Mouse (Mus musculus): Measurements from ENCODE around the gene Ppp1r36. TPM values are rescaled to one million over a fixed set of nuclear protein-coding genes. Genes with fewer than 3 reads are reported as not detected.
A peak's percentile ranks its signal among the peaks of the same experiment; 100 is the strongest.

Ppp1r36 gene
- polyA plus RNA-seq, 1 experiment = 1.8 TPM

DNA sequence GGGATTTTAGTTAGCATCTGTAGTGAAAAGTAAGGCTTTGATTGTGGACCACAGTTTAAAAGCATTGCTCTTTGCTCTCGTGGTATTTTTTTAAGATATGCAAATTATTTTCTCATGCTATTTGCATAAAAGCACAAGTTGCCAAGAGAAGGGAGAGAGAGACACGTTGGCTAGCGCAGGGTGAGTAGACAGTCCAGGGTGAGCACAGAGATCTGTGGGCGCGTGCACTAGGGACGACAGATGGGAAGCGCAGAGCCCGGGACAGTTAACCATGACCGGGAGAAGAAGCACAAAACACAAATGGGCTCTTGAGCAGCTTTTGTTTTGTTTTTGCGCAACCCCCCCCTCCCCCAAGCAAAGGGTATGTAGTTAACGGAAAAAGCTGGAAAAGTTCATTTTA is 28.5 kb upstream of the Ppp1r36 start:
- no peak for TF ChIP-seq POLR2A (IDR thresholded peaks at IDR 0.05; ENCODE audit: borderline replicate concordance, extremely low read depth, low read depth, low read length)
- TF ChIP-seq CTCF (IDR thresholded peaks at IDR 0.05; ENCODE audit: insufficient read depth, low read length) = no peak
- no peak overlapping the region for H3K4me3 ChIP-seq (replicated peaks; ENCODE audit: extremely low read depth, low read depth, low read length)
- no peaks in the 10 kb centered on the region for H3K4me1 ChIP-seq (ENCODE audit: control insufficient read depth, insufficient read depth, low read length)
- DNase-seq = no peak
- WGBS = 74% methylated on average over 11 of the region's 11 CpGs

DNA sequence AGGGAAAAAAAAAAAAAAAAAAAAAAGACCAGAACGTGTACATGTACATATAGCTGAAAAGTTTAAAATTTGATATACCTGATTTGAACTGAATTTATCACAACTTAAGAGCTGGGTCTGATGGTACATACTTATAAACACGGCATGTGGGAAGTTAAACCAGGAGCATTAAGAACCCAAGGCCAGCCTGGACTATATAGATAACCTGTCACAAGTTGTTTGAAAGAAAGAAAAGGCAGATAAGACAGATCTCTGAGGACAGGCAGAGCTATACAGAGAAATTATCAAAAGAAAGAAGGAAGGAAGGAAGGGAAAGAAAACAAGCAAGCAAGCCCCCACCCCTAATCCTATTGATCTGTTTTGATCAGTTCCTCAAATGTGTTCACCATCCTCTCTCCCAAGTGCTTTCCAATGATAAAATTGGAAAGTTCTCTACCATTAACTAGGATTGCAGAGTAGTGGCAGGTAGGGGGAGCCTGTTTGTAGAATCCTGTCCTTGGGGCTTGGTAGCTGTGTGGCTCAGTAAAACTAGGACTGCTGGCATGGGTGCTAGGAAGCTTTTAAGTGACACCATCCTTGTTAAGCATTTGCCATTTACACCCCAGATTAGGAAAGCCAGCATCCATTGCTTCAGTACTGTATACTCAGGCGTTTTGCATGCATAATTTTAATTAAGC is 25.6 kb upstream of the Ppp1r36 start:
- Histone ChIP-seq H3K4me1 (ENCODE audit: control insufficient read depth, insufficient read depth, low read length) (no peaks in the 10 kb centered on the region), H3K4me3 (replicated peaks; ENCODE audit: extremely low read depth, low read depth, low read length) (no peak overlapping the region)
- WGBS = 70% methylated on average over 3 of the region's 3 CpGs
- DNase-seq = no peak
- TF ChIP-seq CTCF (IDR thresholded peaks at IDR 0.05; ENCODE audit: insufficient read depth, low read length) (no peak), POLR2A (IDR thresholded peaks at IDR 0.05; ENCODE audit: borderline replicate concordance, extremely low read depth, low read depth, low read length) (no peak)

- TF ChIP-seq CTCF (IDR thresholded peaks at IDR 0.05; ENCODE audit: insufficient read depth, low read length) (no peak), POLR2A (IDR thresholded peaks at IDR 0.05; ENCODE audit: borderline replicate concordance, extremely low read depth, low read depth, low read length) (no peak)
- 61% methylated on average over 5 of the region's 5 CpGs for WGBS
- DNase-seq = no peak
- no peaks in the 10 kb centered on the region for H3K4me1 ChIP-seq (ENCODE audit: control insufficient read depth, insufficient read depth, low read length)
- no peak overlapping the region for H3K4me3 ChIP-seq (replicated peaks; ENCODE audit: extremely low read depth, low read depth, low read length)
Measured at GRCm38 (mm10) chr12:76392979-76393378, 24.4 kb upstream of the Ppp1r36 start.

GRCm38 (mm10) chr12:76397281-76397680 is 20.1 kb upstream of the Ppp1r36 start:
- 87% methylated on average over 5 of the region's 5 CpGs for WGBS
- TF ChIP-seq CTCF (IDR thresholded peaks at IDR 0.05; ENCODE audit: insufficient read depth, low read length) (no peak), POLR2A (IDR thresholded peaks at IDR 0.05; ENCODE audit: borderline replicate concordance, extremely low read depth, low read depth, low read length) (no peak)
- no peak for DNase-seq
- no peaks in the 10 kb centered on the region for H3K4me1 ChIP-seq (ENCODE audit: control insufficient read depth, insufficient read depth, low read length)
- H3K4me3 ChIP-seq (replicated peaks; ENCODE audit: extremely low read depth, low read depth, low read length) = no peak overlapping the region

GRCm38 (mm10) chr12:76401674-76402073 is 15.7 kb upstream of the Ppp1r36 start:
- WGBS = 61% methylated on average over 3 of the region's 3 CpGs
- H3K4me1 ChIP-seq (ENCODE audit: control insufficient read depth, insufficient read depth, low read length) = peaks cover 12% of the 10 kb centered on the region
- no peak overlapping the region for H3K4me3 ChIP-seq (replicated peaks; ENCODE audit: extremely low read depth, low read depth, low read length)
- TF ChIP-seq CTCF (IDR thresholded peaks at IDR 0.05; ENCODE audit: insufficient read depth, low read length) (0 out of 2 replicates have a peak, but pooled peaks have one; percentile 14), POLR2A (IDR thresholded peaks at IDR 0.05; ENCODE audit: borderline replicate concordance, extremely low read depth, low read depth, low read length) (no peak)
- DNase-seq = no peak

GRCm38 (mm10) chr12:76402991-76403885 is 14.1 kb upstream of the Ppp1r36 start:
- Histone ChIP-seq H3K4me1 (ENCODE audit: control insufficient read depth, insufficient read depth, low read length) (peaks cover 12% of the 10 kb centered on the region), H3K4me3 (replicated peaks; ENCODE audit: extremely low read depth, low read depth, low read length) (peak overlapping the region; percentile 81)
- 4% methylated on average over 53 of the region's 54 CpGs for whole genome bisulfite sequencing
- TF ChIP-seq CTCF (IDR thresholded peaks at IDR 0.05; ENCODE audit: insufficient read depth, low read length) (no peak), POLR2A (IDR thresholded peaks at IDR 0.05; ENCODE audit: borderline replicate concordance, extremely low read depth, low read depth, low read length) (no peak)
- DNase-seq = peak; percentile 13

DNA sequence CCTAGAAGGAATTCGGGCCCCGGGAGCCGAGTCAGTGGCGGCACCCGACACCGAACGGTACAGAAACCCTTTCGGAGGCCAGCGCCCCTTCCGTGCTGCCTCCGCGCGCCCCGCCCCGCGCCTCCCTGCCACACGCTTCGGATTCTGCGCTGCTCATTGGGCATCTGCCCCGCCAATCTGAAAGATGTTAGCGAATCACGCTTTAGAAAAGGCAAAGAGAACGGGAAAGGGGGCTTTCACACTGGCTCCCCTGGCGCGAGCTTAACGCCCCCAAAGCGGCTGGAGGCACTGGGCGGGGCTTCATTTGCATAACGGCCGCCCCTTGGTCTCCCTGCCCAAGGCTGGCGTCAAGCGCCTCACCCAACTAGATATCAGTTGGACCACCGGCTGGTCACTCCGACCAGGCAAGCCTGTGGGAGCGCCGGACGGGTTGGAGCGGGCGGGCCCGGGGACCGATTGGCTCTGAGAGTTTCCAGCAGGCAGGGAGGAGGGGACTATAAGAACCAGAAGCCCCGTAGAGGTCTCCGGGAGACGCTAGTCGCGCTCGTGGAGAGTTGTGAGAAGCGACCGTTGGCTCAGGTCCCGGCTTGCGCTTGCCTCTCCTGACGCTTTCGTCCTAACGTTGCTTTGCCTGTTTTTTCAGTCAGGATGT is 13.3 kb upstream of the Ppp1r36 start, which contains the start of gene Hspa2:
Gene Hspa2, plus strand, starts transcription at position 291 of the 652 bp plus-strand sequence.
- TF ChIP-seq CTCF (IDR thresholded peaks at IDR 0.05; ENCODE audit: insufficient read depth, low read length) (no peak), POLR2A (IDR thresholded peaks at IDR 0.05; ENCODE audit: borderline replicate concordance, extremely low read depth, low read depth, low read length) (peak; percentile 100)
- peak; percentile 100 for DNase-seq
- under 1% methylated on average over 54 of the region's 54 CpGs for WGBS
- peak within 1 kb of the TSS; percentile 81 for H3K4me3 ChIP-seq (replicated peaks; ENCODE audit: extremely low read depth, low read depth, low read length)
- peaks cover 12% of the 10 kb centered on the region for H3K4me1 ChIP-seq (ENCODE audit: control insufficient read depth, insufficient read depth, low read length)

DNA sequence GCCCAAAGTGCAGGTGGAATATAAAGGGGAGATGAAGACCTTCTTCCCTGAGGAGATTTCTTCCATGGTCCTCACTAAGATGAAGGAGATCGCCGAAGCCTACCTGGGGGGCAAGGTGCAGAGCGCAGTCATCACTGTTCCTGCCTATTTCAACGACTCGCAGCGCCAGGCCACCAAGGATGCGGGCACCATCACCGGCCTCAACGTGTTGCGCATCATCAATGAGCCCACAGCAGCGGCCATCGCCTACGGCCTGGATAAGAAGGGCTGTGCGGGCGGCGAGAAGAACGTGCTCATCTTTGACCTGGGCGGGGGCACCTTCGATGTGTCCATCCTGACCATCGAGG is 12.5 kb upstream of the Ppp1r36 start:
- H3K4me1 ChIP-seq (ENCODE audit: control insufficient read depth, insufficient read depth, low read length) = peaks cover 12% of the 10 kb centered on the region
- TF ChIP-seq CTCF (IDR thresholded peaks at IDR 0.05; ENCODE audit: insufficient read depth, low read length) (no peak), POLR2A (IDR thresholded peaks at IDR 0.05; ENCODE audit: borderline replicate concordance, extremely low read depth, low read depth, low read length) (no peak)
- 14% methylated on average over 20 of the region's 20 CpGs for WGBS
- no peak for DNase-seq
- peak overlapping the region; percentile 81 for H3K4me3 ChIP-seq (replicated peaks; ENCODE audit: extremely low read depth, low read depth, low read length)

Measured in lung, adult 2 months (tissue).